Mouse (Mus musculus) heart, embryonic 16.5 days (tissue): Measurements from ENCODE around the gene D930048N14Rik. TPM values are rescaled to one million over a fixed set of nuclear protein-coding genes. Genes with fewer than 3 reads are reported as not detected.
"Not testable (repeated sequence)": the region's sequence is repeated elsewhere in the genome, so short reads cannot be mapped to it uniquely, and the experiment has no call there.

Experiments
- ATAC-seq: fragments of 200-750 bp; cut with Nextera tagmentation; replicated peaks from 2 replicates; pipeline ENCODE4 v1.8.0; 2017; ENCODE audit warnings: moderate number of reproducible peaks; ENCODE audit not compliant: insufficient read depth, low FRiP score; ENCODE audit errors: extremely low read depth
- H3K27ac ChIP-seq: fragments of 300-500 bp; sonication (generic); 2 replicates; pipeline ENCODE4 v1.5.1; 2014; ENCODE audit warnings: mild to moderate bottlenecking, low read length, control low read depth, moderate library complexity
- H3K27me3 ChIP-seq: fragments of 300-500 bp; sonication (generic); 2 replicates; pipeline ENCODE4 v1.6.1; 2014; ENCODE audit warnings: low read length, mixed read lengths; ENCODE audit not compliant: control insufficient read depth, insufficient read depth
- H3K36me3 ChIP-seq: fragments of 300-500 bp; sonication (generic); 2 replicates; pipeline ENCODE4 v1.6.1; 2014; ENCODE audit not compliant: control insufficient read depth, insufficient read depth
- H3K4me1 ChIP-seq: fragments of 300-500 bp; sonication (generic); 2 replicates; pipeline ENCODE4 v1.6.1; 2014; ENCODE audit warnings: low read length, mixed read lengths; ENCODE audit not compliant: control insufficient read depth, insufficient read depth
- H3K4me2 ChIP-seq: fragments of 300-500 bp; sonication (generic); 2 replicates; pipeline ENCODE4 v1.6.1; 2014; ENCODE audit warnings: low read depth, mild to moderate bottlenecking, control low read depth, low read length
- H3K4me3 ChIP-seq: fragments of 300-500 bp; sonication (generic); 2 replicates; pipeline ENCODE4 v1.5.1; 2014; ENCODE audit warnings: mild to moderate bottlenecking, control low read depth, low read length
- H3K9ac ChIP-seq: fragments of 300-500 bp; sonication (generic); 2 replicates; pipeline ENCODE4 v1.6.1; 2014; ENCODE audit warnings: low read length, control low read depth
- H3K9me3 ChIP-seq: fragments of 300-500 bp; sonication (generic); replicated peaks from 2 replicates; pipeline ENCODE4 v1.6.1; 2016; ENCODE audit warnings: low read length; ENCODE audit not compliant: control insufficient read depth
- WGBS: fragments of 180-500 bp; shearing (Covaris S2); extraction: QIAGEN DNeasy Blood & Tissue Kit; methylation state at CpG from one replicate; pipeline ENCODE4 v1.1.7; 2014; 5-methylcytosine and 5-hydroxymethylcytosine counted together
- polyA plus RNA-seq: library from polyadenylated mRNA; unstranded; fragments of >200 nt; fragmentation: Nextera tagmentation; extraction: Ambion mirVana; gene quantifications from 2 replicates; pipeline ENCODE4 v1.2.1, GENCODE M21; 2015

The D930048N14Rik gene
- polyA plus RNA-seq, 1 experiment from 2014 or later: 1.3 TPM

GRCm38 (mm10) chr11:51625187-51625820 lies 25.4 kb upstream of the D930048N14Rik start:
- Histone ChIP-seq H3K4me1 (peaks cover 13% of the 10 kb centered on the region), H3K36me3 (peaks cover 47% of the 10 kb centered on the region), H3K9ac (no peak overlapping the region), H3K4me2 (no peak overlapping the region), H3K27me3 (no peaks in the 10 kb centered on the region), H3K9me3 (no peaks in the 10 kb centered on the region), H3K4me3 (no peak overlapping the region), H3K27ac (no peak overlapping the region)
- no peak for ATAC-seq
- WGBS: 60% methylated on average over 5 of the region's 5 CpGs

- Histone ChIP-seq H3K4me2 (no peak overlapping the region), H3K36me3 (peaks cover 45% of the 10 kb centered on the region), H3K9me3 (no peaks in the 10 kb centered on the region), H3K27ac (no peak overlapping the region), H3K27me3 (no peaks in the 10 kb centered on the region), H3K4me3 (no peak overlapping the region), H3K9ac (no peak overlapping the region), H3K4me1 (peaks cover 6% of the 10 kb centered on the region; the same call in 1 of the 2 replicates)
- 93% methylated on average over 9 of the region's 9 CpGs for WGBS
- no peak for ATAC-seq
Observed at GRCm38 (mm10) chr11:51627425-51627824, 23.3 kb upstream of the D930048N14Rik start.

GRCm38 (mm10) chr11:51627907-51628306 lies 22.8 kb upstream of the D930048N14Rik start:
- Histone ChIP-seq H3K4me1 (peaks cover 6% of the 10 kb centered on the region; the same call in 1 of the 2 replicates), H3K9me3 (no peaks in the 10 kb centered on the region), H3K27ac (no peak overlapping the region), H3K27me3 (no peaks in the 10 kb centered on the region), H3K36me3 (peaks cover 40% of the 10 kb centered on the region), H3K9ac (no peak overlapping the region), H3K4me2 (no peak overlapping the region), H3K4me3 (no peak overlapping the region)
- ATAC-seq: no peak
- WGBS: 80% methylated on average over 8 of the region's 8 CpGs

GRCm38 (mm10) chr11:51629651-51630314 lies 21.0 kb upstream of the D930048N14Rik start:
- no peak overlapping the region for H3K4me3 ChIP-seq
- H3K4me1 ChIP-seq: peaks cover 10% of the 10 kb centered on the region
- peaks cover 22% of the 10 kb centered on the region; the same call in 1 of the 2 replicates for H3K36me3 ChIP-seq
- no peaks in the 10 kb centered on the region for H3K9me3 ChIP-seq
- H3K4me2 ChIP-seq: no peak overlapping the region
- no peak overlapping the region for H3K27ac ChIP-seq
- H3K27me3 ChIP-seq: no peaks in the 10 kb centered on the region
- ATAC-seq: no peak
- H3K9ac ChIP-seq: no peak overlapping the region
- WGBS: 73% methylated on average over 15 of the region's 15 CpGs

GRCm38 (mm10) chr11:51632130-51632753 lies 18.5 kb upstream of the D930048N14Rik start:
- Histone ChIP-seq H3K4me1 (peaks cover 18% of the 10 kb centered on the region), H3K27ac (0 out of 2 replicates have a peak overlapping the region, but pooled peaks have one; percentile 5), H3K4me2 (no peak overlapping the region), H3K27me3 (no peaks in the 10 kb centered on the region), H3K4me3 (no peak overlapping the region), H3K9me3 (no peaks in the 10 kb centered on the region), H3K36me3 (peaks cover 6% of the 10 kb centered on the region; the same call in 1 of the 2 replicates), H3K9ac (no peak overlapping the region)
- no peak for ATAC-seq
- WGBS: 79% methylated on average over 6 of the region's 6 CpGs

- peaks cover 18% of the 10 kb centered on the region for H3K4me1 ChIP-seq
- H3K4me2 ChIP-seq, H3K9ac ChIP-seq, ATAC-seq, H3K27me3 ChIP-seq, H3K36me3 ChIP-seq, H3K9me3 ChIP-seq, H3K4me3 ChIP-seq, H3K27ac ChIP-seq: not testable (repeated sequence)
- WGBS: 91% methylated on average over 7 of the region's 7 CpGs
Observed at GRCm38 (mm10) chr11:51633200-51633599, 17.6 kb upstream of the D930048N14Rik start.

- Histone ChIP-seq H3K9me3 (no peaks in the 10 kb centered on the region), H3K27me3 (no peaks in the 10 kb centered on the region), H3K27ac (no peak overlapping the region), H3K9ac (no peak overlapping the region), H3K4me1 (peaks cover 18% of the 10 kb centered on the region), H3K4me2 (no peak overlapping the region), H3K4me3 (no peak overlapping the region), H3K36me3 (0 out of 2 replicates have a peak, but pooled peaks cover 2% of the 10 kb centered on the region)
- ATAC-seq: no peak
- WGBS: 79% methylated on average over 3 of the region's 3 CpGs
Observed at GRCm38 (mm10) chr11:51633721-51634120, 17.0 kb upstream of the D930048N14Rik start.

GRCm38 (mm10) chr11:51635127-51635524 lies 15.6 kb upstream of the D930048N14Rik start:
- H3K4me2 ChIP-seq: peak overlapping the region; percentile 92
- H3K27ac ChIP-seq: peak overlapping the region; percentile 83
- peak overlapping the region; percentile 60 for H3K4me3 ChIP-seq
- WGBS: 7% methylated on average over 6 of the region's 6 CpGs
- no peaks in the 10 kb centered on the region for H3K36me3 ChIP-seq
- H3K9ac ChIP-seq: peak overlapping the region; percentile 75
- peaks cover 16% of the 10 kb centered on the region for H3K4me1 ChIP-seq
- no peaks in the 10 kb centered on the region for H3K9me3 ChIP-seq
- H3K27me3 ChIP-seq: no peaks in the 10 kb centered on the region
- ATAC-seq: no peak
